Mouse (Mus musculus): ENCODE measurements around the gene Nup93. TPM values are rescaled to one million over a fixed set of nuclear protein-coding genes. Genes with fewer than 3 reads are reported as not detected.

Gene Nup93
- polyA plus RNA-seq, 1 experiment from 2014 or later, result 76.0 TPM

DNA sequence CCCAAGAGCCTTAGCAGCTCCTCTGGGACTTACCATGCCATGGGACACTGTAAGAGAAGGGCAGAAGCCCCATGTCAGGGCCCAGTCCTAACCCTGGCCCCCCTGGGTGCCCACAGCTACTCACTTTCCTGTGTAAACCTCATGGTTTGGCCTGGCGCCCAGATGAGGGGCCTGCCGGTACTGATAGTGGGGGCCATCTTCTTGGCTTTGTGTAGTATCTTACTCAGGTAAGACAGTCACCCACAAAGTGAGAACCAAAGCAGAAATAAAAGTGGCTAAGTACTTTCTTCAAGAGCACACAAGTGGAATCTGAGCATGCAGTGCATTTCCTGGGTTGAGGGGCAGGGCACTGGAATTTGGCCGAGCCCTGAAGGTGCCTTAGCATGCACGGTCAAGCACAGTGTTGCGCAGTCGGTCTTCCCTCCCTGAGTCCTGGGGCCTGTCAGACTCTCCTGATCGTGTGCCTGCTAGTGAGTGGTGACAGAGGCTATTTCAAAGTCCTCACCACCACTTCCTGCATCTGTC is 92.7 kb downstream of the Nup93 start:
- WGBS, result 88% methylated on average over 7 of the region's 7 CpGs
- Histone ChIP-seq H3K4me3 (replicated peaks) (no peak overlapping the region), H3K36me3 (peaks cover 94% of the 10 kb centered on the region), H3K4me1 (replicated peaks) (no peaks in the 10 kb centered on the region), H3K9me3 (no peaks in the 10 kb centered on the region), H3K9ac (replicated peaks) (no peak overlapping the region), H3K27me3 (no peaks in the 10 kb centered on the region), H3K27ac (no peak overlapping the region), H3K4me2 (replicated peaks) (no peak overlapping the region)
- ATAC-seq, result no peak

GRCm38 (mm10) chr8:94307652-94308051 is 93.3 kb downstream of the Nup93 start:
- Histone ChIP-seq H3K9me3 (no peaks in the 10 kb centered on the region), H3K4me1 (replicated peaks) (no peaks in the 10 kb centered on the region), H3K27me3 (no peaks in the 10 kb centered on the region), H3K9ac (replicated peaks) (no peak overlapping the region), H3K36me3 (peaks cover 96% of the 10 kb centered on the region), H3K4me2 (replicated peaks) (no peak overlapping the region), H3K4me3 (replicated peaks) (no peak overlapping the region), H3K27ac (no peak overlapping the region)
- WGBS, result 91% methylated on average over 9 of the region's 9 CpGs
- ATAC-seq, result no peak

- Histone ChIP-seq H3K4me3 (replicated peaks) (no peak overlapping the region), H3K36me3 (peaks cover 79% of the 10 kb centered on the region), H3K9ac (replicated peaks) (no peak overlapping the region), H3K27me3 (no peaks in the 10 kb centered on the region), H3K9me3 (no peaks in the 10 kb centered on the region), H3K4me1 (replicated peaks) (no peaks in the 10 kb centered on the region), H3K4me2 (replicated peaks) (no peak overlapping the region), H3K27ac (no peak overlapping the region)
- ATAC-seq, result no peak
- WGBS, result 86% methylated on average over 2 of the region's 2 CpGs
Measured at GRCm38 (mm10) chr8:94314069-94314468, 99.7 kb downstream of the Nup93 start.

DNA sequence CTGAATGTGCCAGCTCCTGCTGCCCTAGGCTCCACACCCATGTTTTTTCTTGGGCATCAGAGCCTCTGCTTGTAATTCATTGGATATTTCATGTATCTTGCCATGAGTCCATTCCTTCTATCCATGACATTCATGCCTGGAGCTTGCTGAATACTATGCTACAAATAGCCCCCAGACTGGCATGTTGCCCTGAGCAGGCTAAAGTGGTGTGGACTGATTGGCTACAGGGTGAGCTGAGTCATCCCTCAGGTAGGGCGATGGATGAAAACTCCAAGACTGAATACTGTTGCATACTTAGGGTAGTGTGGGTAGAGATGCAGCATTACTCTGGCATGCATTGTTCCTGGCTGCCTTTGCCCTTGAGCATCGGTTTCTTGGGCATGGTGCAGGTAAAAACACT is 102.9 kb downstream of the Nup93 start:
- Histone ChIP-seq H3K9me3 (no peaks in the 10 kb centered on the region), H3K9ac (replicated peaks) (no peak overlapping the region), H3K27ac (no peak overlapping the region), H3K4me1 (replicated peaks) (0 out of 2 replicates have a peak, but pooled peaks cover 4% of the 10 kb centered on the region), H3K4me3 (replicated peaks) (no peak overlapping the region), H3K4me2 (replicated peaks) (no peak overlapping the region), H3K27me3 (no peaks in the 10 kb centered on the region), H3K36me3 (peaks cover 76% of the 10 kb centered on the region)
- 97% methylated on average over 2 of the region's 2 CpGs for WGBS
- no peak for ATAC-seq

GRCm38 (mm10) chr8:94317691-94318090 is 103.3 kb downstream of the Nup93 start:
- no peak overlapping the region for H3K27ac ChIP-seq
- 94% methylated on average over 2 of the region's 2 CpGs for WGBS
- H3K36me3 ChIP-seq, result peaks cover 71% of the 10 kb centered on the region
- H3K9me3 ChIP-seq, result no peaks in the 10 kb centered on the region
- no peak for ATAC-seq
- no peak overlapping the region for H3K4me3 ChIP-seq (replicated peaks)
- H3K27me3 ChIP-seq, result no peaks in the 10 kb centered on the region
- H3K4me1 ChIP-seq (replicated peaks), result 0 out of 2 replicates have a peak, but pooled peaks cover 4% of the 10 kb centered on the region
- no peak overlapping the region for H3K9ac ChIP-seq (replicated peaks)
- H3K4me2 ChIP-seq (replicated peaks), result no peak overlapping the region

- Histone ChIP-seq H3K27ac (no peak overlapping the region), H3K4me2 (replicated peaks) (no peak overlapping the region), H3K27me3 (no peaks in the 10 kb centered on the region), H3K9ac (replicated peaks) (no peak overlapping the region), H3K9me3 (no peaks in the 10 kb centered on the region), H3K36me3 (peaks cover 56% of the 10 kb centered on the region), H3K4me3 (replicated peaks) (no peak overlapping the region), H3K4me1 (replicated peaks) (0 out of 2 replicates have a peak, but pooled peaks cover 4% of the 10 kb centered on the region)
- 89% methylated on average over 2 of the region's 2 CpGs for WGBS
- no peak for ATAC-seq
Measured at GRCm38 (mm10) chr8:94320036-94320435, 105.7 kb downstream of the Nup93 start.

GRCm38 (mm10) chr8:94322083-94322482 is 107.7 kb downstream of the Nup93 start:
- Histone ChIP-seq H3K4me3 (replicated peaks) (no peak overlapping the region), H3K9ac (replicated peaks) (no peak overlapping the region), H3K4me2 (replicated peaks) (no peak overlapping the region), H3K27ac (no peak overlapping the region), H3K36me3 (peaks cover 46% of the 10 kb centered on the region), H3K4me1 (replicated peaks) (0 out of 2 replicates have a peak, but pooled peaks cover 4% of the 10 kb centered on the region), H3K27me3 (no peaks in the 10 kb centered on the region), H3K9me3 (no peaks in the 10 kb centered on the region)
- 69% methylated on average over 4 of the region's 4 CpGs for WGBS
- ATAC-seq, result no peak

DNA sequence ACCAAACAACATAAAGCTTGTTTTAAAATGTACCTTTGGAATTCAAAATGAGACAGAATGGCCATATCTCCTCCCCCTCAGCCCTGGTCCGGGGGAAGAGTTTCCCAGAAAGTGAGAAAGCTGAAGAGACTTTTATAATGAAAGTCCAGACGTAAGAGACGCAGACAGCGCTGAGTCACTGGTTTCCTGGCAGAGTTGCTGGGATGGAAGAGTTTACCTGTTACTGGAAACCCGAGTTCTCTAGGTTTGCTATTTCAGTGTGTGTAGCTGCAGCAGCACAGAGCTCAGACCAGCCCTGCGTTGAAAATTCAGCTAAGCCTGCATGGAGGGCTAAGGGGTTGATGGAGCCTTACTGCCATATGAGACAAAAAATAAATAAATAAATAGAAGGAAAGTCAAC is 108.7 kb downstream of the Nup93 start:
- H3K4me2 ChIP-seq (replicated peaks), result no peak overlapping the region
- H3K27ac ChIP-seq, result no peak overlapping the region
- H3K4me3 ChIP-seq (replicated peaks), result no peak overlapping the region
- no peaks in the 10 kb centered on the region for H3K9me3 ChIP-seq
- WGBS, result 91% methylated on average over 6 of the region's 6 CpGs
- H3K4me1 ChIP-seq (replicated peaks), result 0 out of 2 replicates have a peak, but pooled peaks cover 4% of the 10 kb centered on the region
- ATAC-seq, result no peak
- no peaks in the 10 kb centered on the region for H3K27me3 ChIP-seq
- peaks cover 37% of the 10 kb centered on the region for H3K36me3 ChIP-seq
- no peak overlapping the region for H3K9ac ChIP-seq (replicated peaks)

DNA sequence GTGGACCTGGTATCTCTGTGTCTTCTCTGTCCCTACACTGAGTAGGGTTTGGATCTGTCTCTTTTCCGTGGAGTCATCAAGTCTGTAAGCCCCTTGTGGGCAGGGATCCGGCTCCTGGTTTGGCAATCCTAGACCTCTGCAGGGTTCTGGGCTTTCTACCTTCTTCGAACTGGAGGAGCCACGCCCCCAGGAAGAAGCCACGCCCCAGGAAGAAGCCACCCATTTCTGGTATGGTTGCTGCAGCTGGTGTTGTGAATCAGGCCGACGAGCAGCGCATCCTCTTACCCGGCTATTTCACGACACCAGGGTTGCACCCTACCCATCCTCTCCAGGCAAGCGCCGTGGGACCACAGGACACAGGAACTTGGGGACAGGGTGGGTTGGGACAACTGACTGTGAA is 109.7 kb downstream of the Nup93 start:
- H3K4me2 ChIP-seq (replicated peaks), result no peak overlapping the region
- ATAC-seq, result no peak
- 56% methylated on average over 12 of the region's 12 CpGs for WGBS

DNA sequence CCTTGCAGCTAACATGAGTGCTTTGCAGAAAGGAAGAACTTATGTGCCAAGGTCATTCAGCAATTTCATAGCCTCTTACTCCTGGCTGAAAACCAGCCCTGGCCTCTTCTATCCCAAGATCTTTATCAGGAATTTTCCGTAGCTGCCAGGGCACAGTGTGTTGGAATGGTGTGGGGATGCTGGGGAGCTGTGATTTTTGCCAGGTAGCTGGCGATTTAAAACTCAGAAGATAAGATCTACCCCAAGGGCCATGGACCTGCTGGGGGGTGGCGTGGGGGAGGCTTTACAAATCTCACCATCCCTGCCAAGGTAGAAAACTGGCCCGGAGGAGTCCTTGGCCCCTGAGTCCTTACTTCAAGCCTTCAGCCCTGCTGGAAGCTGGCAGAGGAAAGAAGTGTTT is 111.7 kb downstream of the Nup93 start:
- no peak overlapping the region for H3K9ac ChIP-seq (replicated peaks)

More for the DNA sequence above, 109.7 kb downstream of the Nup93 start:
- Histone ChIP-seq H3K4me1 (replicated peaks) (0 out of 2 replicates have a peak, but pooled peaks cover 4% of the 10 kb centered on the region), H3K27me3 (no peaks in the 10 kb centered on the region), H3K4me3 (replicated peaks) (no peak overlapping the region), H3K9me3 (no peaks in the 10 kb centered on the region), H3K9ac (replicated peaks) (no peak overlapping the region), H3K36me3 (peaks cover 27% of the 10 kb centered on the region), H3K27ac (no peak overlapping the region)

DNA sequence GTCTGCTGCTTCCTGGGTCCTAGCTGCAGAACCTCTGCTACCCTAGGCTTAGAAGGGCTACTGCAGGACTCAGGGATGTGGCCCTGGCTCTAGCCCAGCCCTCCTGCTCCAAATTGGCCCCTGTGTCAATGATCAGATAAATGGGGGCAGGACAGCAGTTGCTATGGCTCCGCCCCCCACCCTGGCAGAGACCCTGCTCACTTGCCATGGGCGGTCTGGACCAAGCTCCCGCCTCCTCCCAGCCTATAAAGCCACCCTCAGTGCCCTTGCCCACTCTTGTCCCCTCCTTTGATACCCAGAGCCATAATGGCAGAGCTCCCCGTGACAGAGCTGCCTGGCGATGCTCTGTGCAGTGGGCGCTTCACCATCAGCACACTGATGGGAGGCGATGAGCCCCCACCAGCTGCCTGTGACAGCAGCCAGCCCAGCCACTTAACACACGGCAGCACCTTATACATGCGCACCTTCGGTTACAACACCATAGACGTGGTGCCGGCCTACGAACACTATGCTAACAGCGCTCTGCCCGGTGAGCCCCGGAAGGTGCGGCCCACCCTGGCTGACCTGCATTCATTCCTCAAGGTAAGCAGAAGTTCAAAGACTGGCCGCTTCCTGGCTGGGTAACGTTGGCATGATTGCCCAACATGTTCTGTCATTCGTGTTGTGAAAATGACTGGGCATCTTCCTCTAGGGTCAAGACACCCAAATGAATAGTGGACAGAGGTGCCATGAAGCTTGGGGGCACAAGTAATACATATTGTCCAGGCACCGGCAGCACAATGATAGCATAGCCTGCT is 114.8 kb downstream of the Nup93 start, which contains the start of gene Slc12a3:
Slc12a3 (plus strand) TSS at position 270 of the 797 bp plus-strand sequence.
- ATAC-seq, result no peak
- Histone ChIP-seq H3K9me3 (no peaks in the 10 kb centered on the region), H3K27ac (no peak within 1 kb of the TSS), H3K4me3 (replicated peaks) (no peak within 1 kb of the TSS), H3K4me2 (replicated peaks) (no peak within 1 kb of the TSS), H3K9ac (replicated peaks) (no peak within 1 kb of the TSS), H3K4me1 (replicated peaks) (no peaks in the 10 kb centered on the region), H3K27me3 (no peaks in the 10 kb centered on the region), H3K36me3 (no peaks in the 10 kb centered on the region)
- WGBS, result 87% methylated on average over 21 of the region's 21 CpGs

More for the DNA sequence above, 111.7 kb downstream of the Nup93 start:
- Histone ChIP-seq H3K4me1 (replicated peaks) (0 out of 2 replicates have a peak, but pooled peaks cover 4% of the 10 kb centered on the region), H3K4me3 (replicated peaks) (no peak overlapping the region), H3K27ac (no peak overlapping the region), H3K4me2 (replicated peaks) (no peak overlapping the region), H3K9me3 (no peaks in the 10 kb centered on the region), H3K27me3 (no peaks in the 10 kb centered on the region), H3K36me3 (peaks cover 9% of the 10 kb centered on the region)
- no peak for ATAC-seq
- 91% methylated on average over 4 of the region's 4 CpGs for WGBS

GRCm38 (mm10) chr8:94330733-94331132 is 116.4 kb downstream of the Nup93 start:
- Histone ChIP-seq H3K36me3 (no peaks in the 10 kb centered on the region), H3K4me3 (replicated peaks) (no peak overlapping the region), H3K27me3 (no peaks in the 10 kb centered on the region), H3K4me1 (replicated peaks) (no peaks in the 10 kb centered on the region), H3K9ac (replicated peaks) (no peak overlapping the region), H3K4me2 (replicated peaks) (no peak overlapping the region), H3K9me3 (no peaks in the 10 kb centered on the region), H3K27ac (no peak overlapping the region)
- WGBS, result 31% methylated on average over 4 of the region's 4 CpGs
- peak; percentile 62 for ATAC-seq
